In genomic region chr11:97819923-97820322, GRCm38 (mm10) we compare ENCODE assay signal across 18 mouse cellular contexts. TPM values are rescaled to one million over a fixed set of nuclear protein-coding genes. Genes with fewer than 3 reads are reported as not detected.
A peak's percentile ranks its signal among the peaks of the same experiment; 100 is the strongest.
DNase-seq lines count a peak whose midpoint lies in the region; ATAC-seq and TF ChIP-seq lines count a peak whose summit lies in the region.
"Had no signal": no experiment of that assay in that cellular context is flagged by ENCODE, and none has a peak within 500 bp of the region (broad histone marks: within the 10 kb centered on the region; RNA-seq: fewer than 3 reads in every experiment).

No protein-coding gene starts in this region.

- H3K4me1 ChIP-seq in heart, embryonic 12.5 days (replicated peaks): peaks cover 72% of the 10 kb centered on the region
- peaks cover 64% of the 10 kb centered on the region for H3K4me1 ChIP-seq in bone marrow macrophage, adult 2 months (ENCODE audit: control insufficient read depth, insufficient read depth, low read length)
- peaks cover 92% of the 10 kb centered on the region for H3K4me1 ChIP-seq in liver, embryonic 13.5 days (replicated peaks)

- peaks cover 59% of the 10 kb centered on the region for H3K36me3 ChIP-seq in heart, embryonic 12.5 days
- H3K36me3 ChIP-seq in liver, embryonic 13.5 days: peaks cover 29% of the 10 kb centered on the region

- intact Hi-C loops in heart, postnatal 10 days (cut with DNase I): loop anchor here (2.0 kb wide), 1 partner anchor 19 kb away; no protein-coding TSS in a partner anchor

- H3K4me2 ChIP-seq in heart, embryonic 12.5 days: no peak overlapping the region
- no peak overlapping the region for H3K4me2 ChIP-seq in liver, embryonic 13.5 days
- H3K4me2 ChIP-seq: midbrain, embryonic 12.5 days had no signal

- TF ChIP-seq CTCF in bone marrow macrophage, adult 2 months (IDR thresholded peaks at IDR 0.05; ENCODE audit: low read depth, low read length): no peak

- no peak for DNase-seq in heart, postnatal 10 days
- DNase-seq in kidney, adult 9 months: peak; percentile 47
- no peak for DNase-seq in kidney, postnatal 10 days
- no peak for DNase-seq in liver, embryonic 13.5 days
- DNase-seq in thymus, postnatal 0 days (ENCODE audit: low spot score): no peak
- no peak for DNase-seq in right cerebral cortex, postnatal 10 days (ENCODE audit: low spot score in 2 of 2)
- DNase-seq: cerebellum, adult 2 months; gastrocnemius, postnatal 10 days; kidney, postnatal 4 days; lung, postnatal 36 days had no signal

- no peak for ATAC-seq in heart, embryonic 12.5 days (ENCODE audit: insufficient number of reproducible peaks, low FRiP score)
- ATAC-seq in liver, embryonic 13.5 days (ENCODE audit: low read depth): no peak
- ATAC-seq: activated CD4-positive, CD25-positive, alpha-beta regulatory T cell, adult 4 months; forebrain, embryonic 16.5 days had no signal

- 67% methylated on average over 5 of the region's 5 CpGs for WGBS in heart, embryonic 12.5 days
- 59% methylated on average over 5 of the region's 5 CpGs for WGBS in liver, embryonic 13.5 days (ENCODE audit: insufficient replicate concordance)

- no peaks in the 10 kb centered on the region for H3K27me3 ChIP-seq in heart, embryonic 12.5 days (replicated peaks)
- no peaks in the 10 kb centered on the region for H3K27me3 ChIP-seq in liver, embryonic 13.5 days
- H3K27me3 ChIP-seq: midbrain, embryonic 12.5 days had no signal

- no peak overlapping the region for H3K4me3 ChIP-seq in heart, embryonic 12.5 days
- no peak overlapping the region for H3K4me3 ChIP-seq in bone marrow macrophage, adult 2 months (ENCODE audit: insufficient read depth, low read length)
- H3K4me3 ChIP-seq in liver, embryonic 13.5 days (replicated peaks): no peak overlapping the region
- H3K4me3 ChIP-seq: left cerebral cortex, adult 2 months; midbrain, embryonic 12.5 days; myocyte had no signal

- no peak for TF ChIP-seq POLR2A in bone marrow macrophage, adult 2 months (IDR thresholded peaks at IDR 0.05; ENCODE audit: borderline replicate concordance, low read depth, low read length)

- H3K9ac ChIP-seq in heart, embryonic 12.5 days: no peak overlapping the region
- no peak overlapping the region for H3K9ac ChIP-seq in liver, embryonic 13.5 days
- H3K9ac ChIP-seq: liver, embryonic 14.5 days; midbrain, embryonic 12.5 days had no signal

- peak overlapping the region; percentile 14 for H3K27ac ChIP-seq in heart, embryonic 12.5 days (ENCODE audit: poor library complexity, severe bottlenecking)
- peak overlapping the region; percentile 39 for H3K27ac ChIP-seq in bone marrow macrophage, adult 2 months (ENCODE audit: insufficient read depth, low read depth, low read length)
- peak overlapping the region; percentile 64; the same call in 1 of the 2 replicates for H3K27ac ChIP-seq in liver, embryonic 13.5 days
- H3K27ac ChIP-seq: liver, embryonic 14.5 days had no signal

- no peaks in the 10 kb centered on the region for H3K9me3 ChIP-seq in heart, embryonic 12.5 days (replicated peaks)
- H3K9me3 ChIP-seq in liver, embryonic 13.5 days (replicated peaks): no peaks in the 10 kb centered on the region
- H3K9me3 ChIP-seq: midbrain, embryonic 12.5 days had no signal

RNA-seq across cellular contexts. Expression of gene B230217C12Rik, which starts 20.7 kb away (rescaled TPM):
- 6.9 and 7.4 TPM in 2 replicates for polyA plus RNA-seq in heart, embryonic 12.5 days (2016; fragmentation: Nextera tagmentation; extraction: Ambion mirVana)
- total RNA-seq in heart, postnatal 10 days (2021): 1 to 10 TPM in 1 of 2 experiments, under 1 TPM in 1; 0.84 to 1.0 TPM
- 1.8 and 2.4 TPM in 2 replicates for polyA plus RNA-seq in bone marrow macrophage, adult 2 months (2012; ENCODE audit: insufficient read depth, insufficient read length, missing spikeins)
- 0.85 and 1.3 TPM in 2 replicates for polyA plus RNA-seq in liver, embryonic 13.5 days (2015; fragmentation: Nextera tagmentation; extraction: Ambion mirVana)
- 4.5 and 5.0 TPM in 2 replicates for polyA plus RNA-seq in thymus, postnatal 0 days (2015; fragmentation: Nextera tagmentation; extraction: Ambion mirVana)

RNA-seq across cellular contexts. Expression of gene Lasp1, which starts 21.1 kb away (rescaled TPM):
- polyA plus RNA-seq in heart, embryonic 12.5 days (2016; fragmentation: Nextera tagmentation; extraction: Ambion mirVana): 46.9 and 49.5 TPM in 2 replicates
- 10 to 100 TPM; 74.9 to 76.4 TPM for total RNA-seq in heart, postnatal 10 days (2021)
- polyA plus RNA-seq in bone marrow macrophage, adult 2 months (2012; ENCODE audit: insufficient read depth, insufficient read length, missing spikeins): 194 and 201 TPM in 2 replicates
- 27.5 and 31.2 TPM in 2 replicates for polyA plus RNA-seq in liver, embryonic 13.5 days (2015; fragmentation: Nextera tagmentation; extraction: Ambion mirVana)
- 98.7 and 108 TPM in 2 replicates for polyA plus RNA-seq in thymus, postnatal 0 days (2015; fragmentation: Nextera tagmentation; extraction: Ambion mirVana)

RNA-seq across cellular contexts. Expression of gene Rpl23, which starts 37.7 kb away (rescaled TPM):
- polyA plus RNA-seq in heart, embryonic 12.5 days (2016; fragmentation: Nextera tagmentation; extraction: Ambion mirVana): 404 and 410 TPM in 2 replicates
- total RNA-seq in heart, postnatal 10 days (2021): 100 to 1,000 TPM; 677 to 703 TPM
- 854 and 1,184 TPM in 2 replicates for polyA plus RNA-seq in bone marrow macrophage, adult 2 months (2012; ENCODE audit: insufficient read depth, insufficient read length, missing spikeins)
- polyA plus RNA-seq in liver, embryonic 13.5 days (2015; fragmentation: Nextera tagmentation; extraction: Ambion mirVana): 436 and 468 TPM in 2 replicates
- 766 and 768 TPM in 2 replicates for polyA plus RNA-seq in thymus, postnatal 0 days (2015; fragmentation: Nextera tagmentation; extraction: Ambion mirVana)

RNA-seq across cellular contexts. Expression of gene 1700001P01Rik, which starts 44.2 kb away (rescaled TPM):
- polyA plus RNA-seq in heart, embryonic 12.5 days (2016; fragmentation: Nextera tagmentation; extraction: Ambion mirVana): not detected in 2 replicates
- not detected for total RNA-seq in heart, postnatal 10 days (2021)
- polyA plus RNA-seq in bone marrow macrophage, adult 2 months (2012; ENCODE audit: insufficient read depth, insufficient read length, missing spikeins): not detected in 2 replicates
- 0.19 and 0.22 TPM in 2 replicates for polyA plus RNA-seq in liver, embryonic 13.5 days (2015; fragmentation: Nextera tagmentation; extraction: Ambion mirVana)
- polyA plus RNA-seq in thymus, postnatal 0 days (2015; fragmentation: Nextera tagmentation; extraction: Ambion mirVana): 0.44 TPM in 1 of 2 replicates, not detected in the other
- total RNA-seq: gastrocnemius, postnatal 10 days had no signal

RNA-seq across cellular contexts. Expression of gene Cwc25, which starts 53.6 kb away (rescaled TPM):
- 10.9 and 11.4 TPM in 2 replicates for polyA plus RNA-seq in heart, embryonic 12.5 days (2016; fragmentation: Nextera tagmentation; extraction: Ambion mirVana)
- total RNA-seq in heart, postnatal 10 days (2021): 10 to 100 TPM; 10.8 to 11.8 TPM
- 19.1 and 19.8 TPM in 2 replicates for polyA plus RNA-seq in bone marrow macrophage, adult 2 months (2012; ENCODE audit: insufficient read depth, insufficient read length, missing spikeins)
- polyA plus RNA-seq in liver, embryonic 13.5 days (2015; fragmentation: Nextera tagmentation; extraction: Ambion mirVana): 7.0 and 7.7 TPM in 2 replicates
- 17.7 and 18.5 TPM in 2 replicates for polyA plus RNA-seq in thymus, postnatal 0 days (2015; fragmentation: Nextera tagmentation; extraction: Ambion mirVana)

Comparison
In these comparisons a context has a peak if more than half of its experiments do, and no peak if none do; other contexts are left out.
1. H3K27ac ChIP-seq: peak in every context shown above with its lines; median percentile 64 in liver, embryonic 13.5 days; 39 in bone marrow macrophage, adult 2 months; 14 in heart, embryonic 12.5 days.